Mouse (Mus musculus) stomach, postnatal 0 days (tissue): ENCODE data around the gene Khdc4. TPM values are rescaled to one million over a fixed set of nuclear protein-coding genes. Genes with fewer than 3 reads are reported as not detected.

ENCODE experiments used
- ATAC-seq: fragments of 200-750 bp; cut with Nextera tagmentation; 2 replicates; pipeline ENCODE4 v1.8.0; 2017; ENCODE audit not compliant: low FRiP score, low TSS enrichment
- DNase-seq: peaks from one replicate; pipeline ENCODE4 v3.0.0-alpha.2; 2016; ENCODE audit warnings: low spot score
- H3K27ac ChIP-seq: fragments of 300-500 bp; sonication (generic); replicated peaks from 2 replicates; pipeline ENCODE4 v1.5.1; 2014; ENCODE audit warnings: mild to moderate bottlenecking, control low read depth
- H3K27me3 ChIP-seq: fragments of 300-500 bp; sonication (generic); 2 replicates; pipeline ENCODE4 v1.6.1; 2014; ENCODE audit warnings: low read length; ENCODE audit not compliant: control insufficient read depth, insufficient read depth
- H3K36me3 ChIP-seq: fragments of 300-500 bp; sonication (generic); 2 replicates; pipeline ENCODE4 v1.6.1; 2014; ENCODE audit warnings: low read length, mixed read lengths; ENCODE audit not compliant: control insufficient read depth, insufficient read depth
- H3K4me1 ChIP-seq: fragments of 300-500 bp; sonication (generic); replicated peaks from 2 replicates; pipeline ENCODE4 v1.6.1; 2014; ENCODE audit warnings: antibody characterized with exemption; ENCODE audit not compliant: control insufficient read depth, insufficient read depth
- H3K4me2 ChIP-seq: fragments of 300-500 bp; sonication (generic); replicated peaks from 2 replicates; pipeline ENCODE4 v1.6.1; 2014; ENCODE audit warnings: low read depth, mild to moderate bottlenecking, control low read depth, moderate library complexity
- H3K4me3 ChIP-seq: fragments of 300-500 bp; sonication (generic); 2 replicates; pipeline ENCODE4 v1.5.1; 2014; ENCODE audit warnings: low read depth, low read length, control low read depth
- H3K9ac ChIP-seq: fragments of 300-500 bp; sonication (generic); 2 replicates; pipeline ENCODE4 v1.6.1; 2014; ENCODE audit warnings: mild to moderate bottlenecking, low read length, control low read depth, mixed read lengths
- H3K9me3 ChIP-seq: fragments of 300-500 bp; sonication (generic); 2 replicates; pipeline ENCODE4 v1.6.1; 2016; ENCODE audit warnings: low read length; ENCODE audit not compliant: control insufficient read depth
- CTCF ChIP-seq: IDR thresholded peaks from 2 replicates; pipeline ENCODE4 v1.5.1; 2016; ENCODE audit warnings: antibody characterized with exemption, low read depth, mild to moderate bottlenecking, moderate library complexity
- EP300 ChIP-seq: optimal IDR thresholded peaks from 2 replicates; pipeline ENCODE3; 2016; ENCODE audit warnings: antibody characterized with exemption
- WGBS: fragments of 180-500 bp; shearing (Covaris S2); extraction: QIAGEN DNeasy Blood & Tissue Kit; methylation state at CpG from one replicate; pipeline ENCODE4 v1.1.7; 2014; 5-methylcytosine and 5-hydroxymethylcytosine counted together
- polyA plus RNA-seq: library from polyadenylated mRNA; unstranded; fragments of >200 nt; fragmentation: Nextera tagmentation; extraction: Ambion mirVana; gene quantifications from 2 replicates; pipeline ENCODE4 v1.2.1, GENCODE M21; 2015

Gene Khdc4
- polyA plus RNA-seq, 1 experiment from 2014 or later = 38.1 TPM

DNA sequence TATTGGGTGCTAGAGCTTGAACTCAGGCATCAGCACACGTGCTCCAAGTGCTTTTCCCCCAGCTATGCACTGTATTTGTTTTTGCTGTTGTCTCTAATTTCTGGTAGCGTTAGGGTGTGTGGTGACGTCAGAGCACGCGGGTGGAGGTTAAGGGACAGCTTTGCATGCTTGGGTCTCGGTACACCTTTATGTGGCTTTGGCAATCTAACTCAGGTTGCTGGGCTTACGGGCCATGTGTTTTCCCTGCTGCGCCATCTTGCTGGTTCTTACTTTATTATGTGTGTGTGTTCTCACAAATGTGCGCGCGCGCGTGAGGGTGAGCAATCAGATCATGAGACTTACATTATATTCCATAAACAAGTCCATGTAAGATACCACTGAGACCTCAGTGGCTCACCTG lies 35.6 kb upstream of the Khdc4 start:
- no peak overlapping the region for H3K9ac ChIP-seq
- H3K4me3 ChIP-seq = no peak overlapping the region
- ATAC-seq = no peak
- H3K4me2 ChIP-seq = no peak overlapping the region
- WGBS = 93% methylated on average over 13 of the region's 13 CpGs
- no peaks in the 10 kb centered on the region for H3K27me3 ChIP-seq
- DNase-seq = no peak
- no peak overlapping the region for H3K27ac ChIP-seq
- peaks cover 11% of the 10 kb centered on the region for H3K36me3 ChIP-seq
- TF ChIP-seq CTCF (no peak), EP300 (no peak)
- H3K9me3 ChIP-seq = no peaks in the 10 kb centered on the region
- H3K4me1 ChIP-seq = no peaks in the 10 kb centered on the region

DNA sequence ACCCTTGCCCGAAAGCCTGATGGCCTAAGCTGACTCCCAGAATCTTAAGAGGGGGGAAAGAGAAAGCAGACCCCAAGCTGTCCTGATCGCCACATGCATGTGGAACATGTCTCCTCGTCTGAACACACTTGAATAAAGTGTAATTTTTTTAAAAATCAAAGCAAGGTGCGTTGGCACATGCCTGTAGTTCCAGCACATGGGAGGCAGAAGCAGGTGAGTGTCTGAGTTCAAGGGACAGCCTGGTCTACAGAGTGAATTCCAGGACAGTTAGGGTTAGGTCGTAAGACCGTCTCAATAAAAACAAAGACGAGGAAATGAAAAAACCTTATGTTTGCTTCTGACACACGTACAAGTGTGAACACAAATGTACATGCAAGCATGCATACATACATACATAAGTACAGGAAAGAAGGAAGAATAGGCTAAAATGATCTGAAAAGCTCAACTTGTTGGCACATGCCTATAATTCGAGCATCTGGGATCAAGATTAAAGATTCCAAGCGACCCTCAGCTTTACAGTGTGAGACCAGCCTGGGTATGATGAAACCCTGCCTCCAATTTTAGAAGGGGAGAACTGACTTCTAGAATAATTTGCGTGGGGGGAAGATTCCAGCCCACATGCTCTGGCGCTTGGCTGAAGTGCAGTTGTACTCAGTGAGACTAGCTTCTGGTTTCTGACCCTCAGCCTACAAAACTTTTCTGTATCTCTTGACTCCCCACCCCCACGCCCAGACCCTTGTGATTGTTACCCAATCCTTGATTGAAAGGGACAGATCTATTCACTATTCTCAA lies 34.7 kb upstream of the Khdc4 start:
- TF ChIP-seq EP300 = no peak
- no peak for TF ChIP-seq CTCF
- ATAC-seq = no peak

DNA sequence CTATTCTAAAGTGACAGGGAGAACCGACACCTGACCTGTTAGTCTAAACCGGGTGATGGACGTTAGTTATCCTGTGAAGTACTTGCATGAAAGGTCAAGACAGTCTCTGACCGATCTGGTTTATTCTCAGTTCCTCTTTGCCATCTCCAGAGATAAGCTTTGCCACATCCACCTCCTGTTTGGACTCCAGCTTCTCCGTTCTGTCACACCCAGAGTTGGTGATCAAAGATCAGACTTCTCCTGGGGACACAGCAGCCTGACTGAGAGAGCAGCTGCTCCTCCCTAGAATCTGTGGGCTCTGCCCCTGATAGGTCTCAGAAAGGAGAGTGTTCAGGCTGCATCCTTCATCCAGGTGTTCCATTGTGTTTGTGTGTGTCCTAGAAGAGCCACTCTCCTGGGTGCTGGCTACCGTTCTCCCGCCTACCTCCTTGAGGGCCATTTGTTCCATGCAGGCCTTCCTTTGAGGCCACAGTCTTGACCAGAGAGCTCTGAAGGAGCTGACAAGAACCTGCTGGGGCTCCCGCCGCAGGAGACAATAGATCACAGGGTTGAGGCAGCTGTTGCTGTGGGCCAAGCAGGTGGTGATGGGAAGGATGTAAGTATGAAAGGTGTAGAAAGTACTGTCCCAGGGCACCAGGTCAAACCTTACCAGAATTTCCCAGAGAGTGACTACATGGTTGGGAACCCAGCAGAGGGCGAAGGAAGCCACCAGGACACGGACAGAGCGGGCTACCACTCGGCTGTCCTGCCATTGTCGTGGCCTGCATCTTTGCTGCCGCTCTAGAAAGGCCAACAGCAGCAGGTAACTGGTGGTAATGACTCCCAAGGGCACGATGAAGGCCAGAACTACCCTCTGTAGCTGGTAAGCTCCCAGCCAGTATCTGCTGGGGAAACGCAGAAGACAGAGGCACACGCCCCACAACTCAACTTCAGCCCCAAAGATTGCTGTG lies 33.7 kb upstream of the Khdc4 start:
- no peak overlapping the region for H3K27ac ChIP-seq
- no peak for DNase-seq
- H3K4me3 ChIP-seq = no peak overlapping the region
- peaks cover 3% of the 10 kb centered on the region; the same call in 1 of the 2 replicates for H3K36me3 ChIP-seq
- H3K9me3 ChIP-seq = no peaks in the 10 kb centered on the region
- no peak overlapping the region for H3K4me2 ChIP-seq
- no peaks in the 10 kb centered on the region for H3K27me3 ChIP-seq
- H3K9ac ChIP-seq = no peak overlapping the region
- TF ChIP-seq CTCF = no peak
- no peak for TF ChIP-seq EP300
- 64% methylated on average over 18 of the region's 18 CpGs for WGBS
- ATAC-seq = no peak
- no peaks in the 10 kb centered on the region for H3K4me1 ChIP-seq

More for the DNA sequence above, 34.7 kb upstream of the Khdc4 start:
- DNase-seq = no peak
- Histone ChIP-seq H3K9me3 (no peaks in the 10 kb centered on the region), H3K27me3 (no peaks in the 10 kb centered on the region), H3K36me3 (peaks cover 8% of the 10 kb centered on the region), H3K4me3 (no peak overlapping the region), H3K27ac (no peak overlapping the region), H3K9ac (no peak overlapping the region), H3K4me1 (no peaks in the 10 kb centered on the region), H3K4me2 (no peak overlapping the region)
- WGBS = 55% methylated on average over 13 of the region's 13 CpGs

DNA sequence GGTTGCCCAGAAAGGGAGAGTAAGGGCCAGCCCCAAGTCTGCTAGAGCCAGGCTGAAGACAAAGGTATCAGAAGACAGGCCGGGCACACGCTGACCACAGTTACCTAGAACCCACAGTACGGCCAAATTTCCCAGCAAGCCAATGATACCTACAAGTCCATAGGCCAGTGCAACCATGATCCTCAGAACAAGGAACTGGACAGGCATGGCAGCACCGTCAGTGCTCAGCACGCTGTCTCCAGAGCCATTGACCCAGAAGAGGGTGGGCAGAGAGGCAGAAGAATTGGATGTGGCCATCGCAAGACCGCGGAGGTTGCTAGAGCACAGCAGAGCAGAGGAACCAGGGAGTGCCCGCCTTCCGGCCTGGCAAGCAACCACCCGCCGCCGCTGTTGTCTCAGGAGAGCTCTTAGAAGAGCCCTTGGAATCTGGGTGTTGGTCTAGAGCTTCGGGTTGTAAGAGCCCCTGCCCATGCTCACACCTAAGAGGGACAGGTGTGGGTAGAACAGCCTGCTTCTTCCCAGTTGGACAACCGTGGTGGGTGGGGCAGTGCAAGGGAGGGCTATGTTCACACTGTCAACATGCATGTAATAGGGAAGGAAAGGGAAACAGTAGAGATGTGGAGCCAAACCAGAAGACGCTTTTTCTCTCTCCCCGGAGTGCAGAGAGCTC lies 32.6 kb upstream of the Khdc4 start, which contains the start of gene Rxfp4:
TSS of gene Rxfp4 (minus strand) at position 297 of the 670 bp plus-strand sequence.
- DNase-seq = peak; percentile 57
- H3K4me1 ChIP-seq = no peaks in the 10 kb centered on the region
- ATAC-seq = peak; percentile 61; the same call in 1 of the 2 replicates
- H3K36me3 ChIP-seq = peaks cover 2% of the 10 kb centered on the region; the same call in 1 of the 2 replicates
- WGBS = 73% methylated on average over 17 of the region's 17 CpGs
- TF ChIP-seq EP300 (no peak), CTCF (no peak)
- no peak within 1 kb of the TSS for H3K9ac ChIP-seq
- H3K27ac ChIP-seq = peak within 1 kb of the TSS; percentile 80
- no peak within 1 kb of the TSS for H3K4me3 ChIP-seq
- H3K9me3 ChIP-seq = no peaks in the 10 kb centered on the region
- no peak within 1 kb of the TSS for H3K4me2 ChIP-seq
- H3K27me3 ChIP-seq = no peaks in the 10 kb centered on the region

DNA sequence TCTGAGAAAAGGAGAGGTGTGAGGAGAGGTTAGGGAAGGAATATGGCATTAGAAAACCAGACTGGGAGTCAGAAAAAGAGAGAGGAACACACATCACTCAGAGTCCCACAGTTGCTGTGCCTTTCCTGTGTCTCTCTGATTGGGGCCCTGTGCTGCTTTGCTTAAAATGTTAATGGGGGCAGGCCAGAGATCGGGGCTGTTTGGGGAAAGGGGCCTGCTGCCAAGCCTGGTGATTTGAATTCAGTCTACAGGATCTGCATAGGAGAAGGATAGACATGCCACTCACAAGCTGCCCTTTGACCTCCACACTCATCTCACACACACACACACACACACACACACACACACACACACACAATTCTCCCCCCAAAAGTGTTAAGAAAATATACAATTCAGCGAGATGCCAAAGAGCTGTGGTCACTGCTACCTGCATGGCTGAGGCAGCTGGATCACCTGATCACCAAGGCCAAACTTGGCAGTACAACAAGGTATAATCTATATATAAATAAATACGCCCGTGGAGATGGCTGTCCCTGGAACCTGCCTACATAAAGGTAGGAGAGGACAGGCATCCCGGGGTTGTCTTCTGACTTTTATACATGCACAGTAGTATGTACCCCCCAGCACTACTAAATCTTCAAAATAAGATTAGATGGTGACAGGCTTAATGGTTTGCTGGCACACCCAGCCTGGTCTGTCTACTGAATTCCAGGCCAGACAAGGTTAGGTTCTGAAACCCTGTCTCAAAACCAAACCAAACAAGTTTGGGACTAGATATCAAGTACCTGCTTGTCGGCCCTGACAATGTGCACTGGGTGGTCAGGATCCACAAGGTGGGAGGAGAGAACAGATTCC lies 31.9 kb upstream of the Khdc4 start:
- H3K9me3 ChIP-seq = no peaks in the 10 kb centered on the region
- no peaks in the 10 kb centered on the region for H3K36me3 ChIP-seq
- ATAC-seq (peak; percentile 60; the same call in 1 of the 2 replicates), DNase-seq (peak; percentile 37)
- H3K9ac ChIP-seq = no peak overlapping the region
- 48% methylated on average over 6 of the region's 6 CpGs for WGBS
- peak overlapping the region; percentile 80 for H3K27ac ChIP-seq
- no peak overlapping the region for H3K4me2 ChIP-seq
- TF ChIP-seq EP300 (no peak), CTCF (no peak)
- no peaks in the 10 kb centered on the region for H3K4me1 ChIP-seq
- no peaks in the 10 kb centered on the region for H3K27me3 ChIP-seq
- no peak overlapping the region for H3K4me3 ChIP-seq
